Mouse (Mus musculus) MEL (cell line): ENCODE measurements around the gene Cep89. TPM values are rescaled to one million over a fixed set of nuclear protein-coding genes. Genes with fewer than 3 reads are reported as not detected.

Experiments used
- DNase-seq: peaks from one replicate; pipeline ENCODE4 v3.0.0; 2011; ENCODE audit warnings: low read depth, low spot score
- H3K27ac ChIP-seq: 2 replicates; pipeline ENCODE4 v1.5.1; 2012; ENCODE audit warnings: low read depth, mild to moderate bottlenecking, control low read depth, low read length, moderate library complexity; ENCODE audit not compliant: control insufficient read depth
- H3K27me3 ChIP-seq, 2 experiments: fragments of 150-350 bp in 1 of 2; sonication (generic) in 1 of 2; 2 replicates each; pipeline ENCODE4 v1.6.1; 2012; ENCODE audit warnings: low read length in 2 of 2, mild to moderate bottlenecking in 2 of 2, improper control_type of control experiment in 1 of 2, moderate library complexity in 1 of 2; ENCODE audit not compliant: insufficient read depth in 2 of 2, control insufficient read depth in 1 of 2
- H3K36me3 ChIP-seq, 2 experiments: 2 replicates each; pipeline ENCODE4 v1.6.1; 2012 to 2014; ENCODE audit warnings: low read length in 2 of 2, improper control_type of control experiment in 1 of 2, inconsistent platforms in 1 of 2, mild to moderate bottlenecking in 1 of 2; ENCODE audit not compliant: insufficient read depth in 2 of 2, control insufficient read depth in 1 of 2
- H3K4me1 ChIP-seq, 2 experiments: fragments of 150-350 bp in 1 of 2; sonication (generic) in 1 of 2; 2 replicates each; pipeline ENCODE4 v1.6.1; 2012; ENCODE audit warnings: low read length in 2 of 2, improper control_type of control experiment in 1 of 2, mild to moderate bottlenecking in 1 of 2; ENCODE audit not compliant: insufficient read depth in 2 of 2, control insufficient read depth in 1 of 2
- H3K4me3 ChIP-seq, 2 experiments: fragments of 150-350 bp in 1 of 2; sonication (generic) in 1 of 2; 2 replicates each; pipeline ENCODE4 v1.5.1; 2012; ENCODE audit warnings: low read depth in 2 of 2, low read length in 2 of 2, mild to moderate bottlenecking in 2 of 2, moderate library complexity in 2 of 2, control low read depth in 1 of 2, improper control_type of control experiment in 1 of 2; ENCODE audit not compliant: control insufficient read depth in 1 of 2, insufficient read depth in 1 of 2
- H3K79me2 ChIP-seq: 2 replicates; pipeline ENCODE4 v1.6.1; 2012; ENCODE audit warnings: mild to moderate bottlenecking, low read length, moderate library complexity; ENCODE audit not compliant: control insufficient read depth, poor library complexity, insufficient read depth
- H3K9ac ChIP-seq: 2 replicates; pipeline ENCODE4 v1.6.1; 2012; ENCODE audit warnings: low read depth, mild to moderate bottlenecking, control low read depth, low read length, moderate library complexity; ENCODE audit not compliant: control insufficient read depth, poor library complexity, severe bottlenecking
- H3K9me3 ChIP-seq: fragments of 150-350 bp; sonication (generic); replicated peaks from 2 replicates; pipeline ENCODE4 v1.6.1; 2012; ENCODE audit warnings: mild to moderate bottlenecking, low read length, improper control_type of control experiment, moderate library complexity; ENCODE audit not compliant: insufficient read depth
- CHD1 ChIP-seq: IDR thresholded peaks from 2 replicates; pipeline ENCODE4 v1.6.1; 2012; ENCODE audit warnings: low read depth, mild to moderate bottlenecking, inconsistent platforms, low read length, improper control_type of control experiment
- CHD2 ChIP-seq: IDR thresholded peaks from 2 replicates; pipeline ENCODE4 v1.6.1; 2011; ENCODE audit warnings: low read length, improper control_type of control experiment
- CTCF ChIP-seq, 3 experiments: IDR thresholded peaks in 2 of 3; conservative IDR thresholded peaks in 1 of 3; 2 replicates each; pipeline ENCODE4 v1.5.1; 2011 to 2012; ENCODE audit warnings: low read length in 3 of 3, low read depth in 2 of 3, mild to moderate bottlenecking in 2 of 3, improper control_type of control experiment in 1 of 3, inconsistent platforms in 1 of 3, mixed read lengths in 1 of 3, moderate library complexity in 1 of 3; ENCODE audit not compliant: control insufficient read depth in 1 of 3, insufficient read depth in 1 of 3, poor library complexity in 1 of 3, severe bottlenecking in 1 of 3
- ELF1 ChIP-seq: IDR thresholded peaks from 2 replicates; pipeline ENCODE4 v1.6.1; 2014; ENCODE audit warnings: low read depth, mild to moderate bottlenecking, inconsistent platforms, low read length, improper control_type of control experiment, moderate library complexity
- EP300 ChIP-seq, 2 experiments: IDR thresholded peaks; 2 replicates each; pipeline ENCODE4 v1.6.1; 2011; ENCODE audit warnings: improper control_type of control experiment in 2 of 2, low read length in 2 of 2, low read depth in 1 of 2, mild to moderate bottlenecking in 1 of 2
- ETS1 ChIP-seq: IDR thresholded peaks from 2 replicates; pipeline ENCODE4 v1.6.1; 2012; ENCODE audit warnings: low read depth, mild to moderate bottlenecking, inconsistent platforms, low read length, improper control_type of control experiment, moderate library complexity
- GABPA ChIP-seq: IDR thresholded peaks from 2 replicates; pipeline ENCODE4 v1.6.1; 2012; ENCODE audit warnings: low read depth, mild to moderate bottlenecking, inconsistent platforms, low read length, improper control_type of control experiment, moderate library complexity
- GATA1 ChIP-seq: IDR thresholded peaks from 2 replicates; pipeline ENCODE4 v1.6.1; 2011; ENCODE audit warnings: low read depth, low read length, improper control_type of control experiment
- HCFC1 ChIP-seq: IDR thresholded peaks from 2 replicates; pipeline ENCODE4 v1.6.1; 2012; ENCODE audit warnings: low read depth, mild to moderate bottlenecking, inconsistent platforms, low read length, improper control_type of control experiment, moderate library complexity
- JUND ChIP-seq: IDR thresholded peaks from 2 replicates; pipeline ENCODE4 v1.6.1; 2011; ENCODE audit warnings: low read depth, mild to moderate bottlenecking, improper control_type of control experiment, low read length
- KAT2A ChIP-seq: conservative IDR thresholded peaks from 2 replicates; pipeline ENCODE4 v1.6.1; 2012; ENCODE audit warnings: low read depth, low read length, improper control_type of control experiment, inconsistent platforms
- MAX ChIP-seq: IDR thresholded peaks from 2 replicates; pipeline ENCODE4 v1.6.1; 2011; ENCODE audit warnings: low read length, improper control_type of control experiment
- MAZ ChIP-seq: IDR thresholded peaks from 2 replicates; pipeline ENCODE4 v1.6.1; 2012; ENCODE audit warnings: low read depth, mild to moderate bottlenecking, inconsistent platforms, low read length, improper control_type of control experiment
- MYB ChIP-seq: IDR thresholded peaks from 2 replicates; pipeline ENCODE4 v1.6.1; 2011; ENCODE audit warnings: mild to moderate bottlenecking, low read depth, low read length, improper control_type of control experiment
- MYC ChIP-seq: IDR thresholded peaks from 2 replicates; pipeline ENCODE4 v1.6.1; 2011; ENCODE audit warnings: low read depth, mild to moderate bottlenecking, low read length, improper control_type of control experiment, moderate library complexity
- NELFE ChIP-seq: IDR thresholded peaks from 2 replicates; pipeline ENCODE4 v1.6.1; 2011; ENCODE audit warnings: low read depth, low read length, improper control_type of control experiment
- NRF1 ChIP-seq: IDR thresholded peaks from 2 replicates; pipeline ENCODE4 v1.6.1; 2014; ENCODE audit warnings: low read depth, mild to moderate bottlenecking, inconsistent platforms, low read length, improper control_type of control experiment, moderate library complexity; ENCODE audit not compliant: poor library complexity, insufficient read depth, severe bottlenecking
- POLR2A ChIP-seq, 2 experiments: IDR thresholded peaks; 2 replicates each; pipeline ENCODE4 v1.6.1; 2011 to 2012; ENCODE audit warnings: low read length in 2 of 2, mild to moderate bottlenecking in 2 of 2, control low read depth in 1 of 2, improper control_type of control experiment in 1 of 2, low read depth in 1 of 2, moderate library complexity in 1 of 2; ENCODE audit not compliant: control insufficient read depth in 1 of 2, insufficient read depth in 1 of 2, poor library complexity in 1 of 2
- POLR2AphosphoS5 ChIP-seq: IDR thresholded peaks from 2 replicates; pipeline ENCODE4 v1.6.1; 2012; ENCODE audit warnings: low read depth, borderline replicate concordance, mild to moderate bottlenecking, inconsistent platforms, low read length, moderate library complexity, mixed read lengths
- RAD21 ChIP-seq: IDR thresholded peaks from 2 replicates; pipeline ENCODE4 v1.6.1; 2011; ENCODE audit warnings: mild to moderate bottlenecking, low read depth, low read length, improper control_type of control experiment
- RCOR1 ChIP-seq: IDR thresholded peaks from 2 replicates; pipeline ENCODE4 v1.6.1; 2012; ENCODE audit warnings: low read depth, mild to moderate bottlenecking, inconsistent platforms, low read length, improper control_type of control experiment
- SIN3A ChIP-seq: IDR thresholded peaks from 2 replicates; pipeline ENCODE4 v1.6.1; 2012; ENCODE audit warnings: low read length, improper control_type of control experiment, inconsistent platforms
- SMC3 ChIP-seq: IDR thresholded peaks from 2 replicates; pipeline ENCODE4 v1.6.1; 2011; ENCODE audit warnings: low read depth, low read length, improper control_type of control experiment
- TAL1 ChIP-seq: IDR thresholded peaks from 2 replicates; pipeline ENCODE4 v1.6.1; 2012; ENCODE audit warnings: mild to moderate bottlenecking, inconsistent platforms, low read length, moderate library complexity, mixed read lengths
- TBP ChIP-seq: IDR thresholded peaks from 2 replicates; pipeline ENCODE4 v1.8.0; 2011; ENCODE audit warnings: low read depth, low read length, improper control_type of control experiment
- USF1 ChIP-seq: IDR thresholded peaks from 2 replicates; pipeline ENCODE4 v1.6.1; 2014; ENCODE audit warnings: low read depth, mild to moderate bottlenecking, inconsistent platforms, low read length, improper control_type of control experiment, moderate library complexity
- USF2 ChIP-seq, 2 experiments: IDR thresholded peaks; 2 replicates each; pipeline ENCODE4 v1.6.1; 2011 to 2012; ENCODE audit warnings: improper control_type of control experiment in 2 of 2, low read length in 2 of 2, borderline replicate concordance in 1 of 2, inconsistent platforms in 1 of 2, low read depth in 1 of 2, mild to moderate bottlenecking in 1 of 2; ENCODE audit not compliant: insufficient read depth in 1 of 2
- ZC3H11A ChIP-seq: IDR thresholded peaks from 2 replicates; pipeline ENCODE4 v1.6.1; 2012; ENCODE audit warnings: low read depth, mild to moderate bottlenecking, inconsistent platforms, low read length, improper control_type of control experiment
- ZKSCAN1 ChIP-seq: IDR thresholded peaks from 2 replicates; pipeline ENCODE4 v1.6.1; 2012; ENCODE audit warnings: low read depth, mild to moderate bottlenecking, inconsistent platforms, low read length, improper control_type of control experiment, moderate library complexity
- ZMIZ1 ChIP-seq: IDR thresholded peaks from 2 replicates; pipeline ENCODE4 v1.6.1; 2012; ENCODE audit warnings: low read depth, mild to moderate bottlenecking, inconsistent platforms, low read length, improper control_type of control experiment, moderate library complexity
- ZNF384 ChIP-seq: IDR thresholded peaks from 2 replicates; pipeline ENCODE4 v1.6.1; 2012; ENCODE audit warnings: low read depth, mild to moderate bottlenecking, inconsistent platforms, low read length, improper control_type of control experiment
- polyA plus RNA-seq, 2 experiments: library from polyadenylated mRNA; stranded (reverse) in 1 of 2; unstranded in 1 of 2; fragments of >175 nt in 1 of 2; fragments of >200 nt in 1 of 2; gene quantifications; 2 replicates each; pipeline versions ENCODE4 v1.2.1 to v1.2.4; 2012; ENCODE audit warnings: low replicate concordance in 2 of 2, low read depth in 1 of 2; ENCODE audit not compliant: insufficient read length in 2 of 2, insufficient read depth in 1 of 2, missing spikeins in 1 of 2
- total RNA-seq: library from RNA; depleted of rRNA; stranded (reverse); fragments of 300-350 nt; gene quantifications from 2 replicates; pipeline ENCODE4 v1.2.3, GENCODE M21; 2012

The Cep89 gene
- total and polyA plus RNA-seq, 3 experiments = 15.8 to 44.5 TPM; not detected in 1

DNA sequence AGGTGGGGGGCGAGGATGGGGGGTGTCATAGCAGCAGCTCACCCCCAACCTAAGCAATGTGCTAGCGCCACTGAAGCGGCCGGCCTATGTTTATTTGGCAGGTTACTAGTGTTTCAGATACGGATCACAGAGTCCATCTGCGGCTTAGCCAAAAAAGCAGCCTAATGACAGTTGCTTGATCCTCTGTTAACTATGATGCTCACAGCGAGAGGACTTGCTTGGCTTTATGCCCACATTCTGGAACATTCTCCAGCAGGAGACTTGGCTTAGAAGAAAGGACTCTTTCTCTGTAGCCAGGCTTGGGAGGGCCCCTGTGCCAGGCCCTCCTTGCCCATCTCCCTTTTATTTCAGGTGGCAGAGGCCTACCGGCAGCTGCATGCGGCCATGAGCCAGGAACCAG, 20.2 kb upstream of the Cep89 start:
- Histone ChIP-seq H3K4me3 (no peak overlapping the region), H3K9ac (no peak overlapping the region), H3K27me3 (no peaks in the 10 kb centered on the region), H3K36me3 (peaks cover 0 to 16% of the 10 kb centered on the region in 2 experiments; a peak in 2 of 4 replicates), H3K27ac (no peak overlapping the region), H3K4me1 (peaks cover 13 to 34% of the 10 kb centered on the region in 2 experiments), H3K79me2 (no peaks in the 10 kb centered on the region), H3K9me3 (no peaks in the 10 kb centered on the region)
- DNase-seq = no peak
- TF ChIP-seq RAD21 = no peak
- TF ChIP-seq EP300 (IDR thresholded peaks at IDR 0.05; ENCODE audit: low read depth in 1 of 2, low read length in 2 of 2) = no peak
- TF ChIP-seq TAL1 = no peak
- no peak for TF ChIP-seq NRF1
- no peak for TF ChIP-seq RCOR1

DNA sequence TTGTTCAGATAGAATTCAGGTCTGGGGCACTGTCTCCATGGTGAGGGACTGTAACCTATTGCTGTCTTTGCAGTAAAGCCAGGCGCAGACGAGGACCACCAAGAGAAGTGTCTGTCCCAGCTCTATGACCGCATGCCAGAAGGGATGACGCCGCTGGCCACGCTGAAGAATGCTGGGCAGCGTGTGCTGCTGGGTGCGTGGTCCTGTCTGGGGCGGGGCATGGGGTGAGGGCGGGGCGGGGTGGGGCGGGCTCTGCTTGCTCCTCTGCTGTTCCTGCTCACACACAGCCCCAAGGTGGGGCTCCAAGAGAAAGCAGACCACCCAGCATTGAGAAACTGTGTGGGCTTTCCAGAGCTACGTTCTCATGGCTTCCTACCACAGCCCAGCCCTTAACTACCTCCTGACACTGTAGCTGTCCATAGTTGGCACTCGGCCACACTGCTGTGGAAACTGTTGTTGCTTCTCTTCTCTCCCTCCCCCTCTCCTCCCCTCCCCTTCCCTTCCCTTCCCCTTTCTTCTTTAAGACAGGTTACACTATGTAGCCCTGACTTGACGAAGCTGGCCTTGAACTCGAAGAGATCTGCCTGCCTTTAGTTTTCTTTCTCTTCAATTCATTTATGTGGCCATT, 17.2 kb upstream of the Cep89 start:
- Histone ChIP-seq H3K4me3 (peak overlapping the region; percentile 50 to 83), H3K9ac (peak overlapping the region; percentile 58), H3K36me3 (peaks cover 0 to 10% of the 10 kb centered on the region in 2 experiments; a peak in 2 of 4 replicates), H3K4me1 (peaks cover 11 to 33% of the 10 kb centered on the region in 2 experiments), H3K79me2 (no peaks in the 10 kb centered on the region), H3K27ac (peak overlapping the region; percentile 46), H3K9me3 (no peaks in the 10 kb centered on the region), H3K27me3 (no peaks in the 10 kb centered on the region)
- peak; percentile 88 for DNase-seq
- TF ChIP-seq GATA1 (no peak), POLR2AphosphoS5 (no peak), RCOR1 (no peak), MYC (no peak), KAT2A (no peak), MAX (0 out of 2 replicates have a peak, but pooled peaks have one; percentile 13), USF1 (no peak), ZMIZ1 (no peak), ZKSCAN1 (no peak), ZNF384 (no peak), EP300 (IDR thresholded peaks at IDR 0.05; ENCODE audit: low read depth in 1 of 2, low read length in 2 of 2) (no peak), NRF1 (no peak), SMC3 (no peak), MYB (no peak), CHD1 (no peak), SIN3A (peak; percentile 45; the same call in 1 of the 2 replicates), USF2 (IDR thresholded peaks at IDR 0.05; ENCODE audit: borderline replicate concordance in 1 of 2, insufficient read depth in 1 of 2, low read depth in 1 of 2, low read length in 2 of 2) (no peak), NELFE (peak; percentile 39), ETS1 (no peak), CTCF (IDR thresholded peaks at IDR 0.05 in 2 of 3, conservative IDR thresholded peaks at IDR 0.05 in 1 of 3; ENCODE audit: control insufficient read depth in 1 of 3, insufficient read depth in 1 of 3, low read depth in 2 of 3, low read length in 3 of 3, poor library complexity in 1 of 3, severe bottlenecking in 1 of 3) (no peak), GABPA (no peak), JUND (no peak), MAZ (peak; percentile 64; the same call in 1 of the 2 replicates), POLR2A (IDR thresholded peaks at IDR 0.05; ENCODE audit: control insufficient read depth in 1 of 2, insufficient read depth in 1 of 2, low read depth in 1 of 2, low read length in 2 of 2, poor library complexity in 1 of 2) (0 out of 4 replicates have a peak, but pooled peaks have one; percentile 12 to 32), HCFC1 (peak; percentile 5; the same call in 1 of the 2 replicates), TBP (no peak), ELF1 (no peak), ZC3H11A (no peak), CHD2 (no peak)
